ENCODE assay signal across 8 mouse cellular contexts in the genomic region with DNA sequence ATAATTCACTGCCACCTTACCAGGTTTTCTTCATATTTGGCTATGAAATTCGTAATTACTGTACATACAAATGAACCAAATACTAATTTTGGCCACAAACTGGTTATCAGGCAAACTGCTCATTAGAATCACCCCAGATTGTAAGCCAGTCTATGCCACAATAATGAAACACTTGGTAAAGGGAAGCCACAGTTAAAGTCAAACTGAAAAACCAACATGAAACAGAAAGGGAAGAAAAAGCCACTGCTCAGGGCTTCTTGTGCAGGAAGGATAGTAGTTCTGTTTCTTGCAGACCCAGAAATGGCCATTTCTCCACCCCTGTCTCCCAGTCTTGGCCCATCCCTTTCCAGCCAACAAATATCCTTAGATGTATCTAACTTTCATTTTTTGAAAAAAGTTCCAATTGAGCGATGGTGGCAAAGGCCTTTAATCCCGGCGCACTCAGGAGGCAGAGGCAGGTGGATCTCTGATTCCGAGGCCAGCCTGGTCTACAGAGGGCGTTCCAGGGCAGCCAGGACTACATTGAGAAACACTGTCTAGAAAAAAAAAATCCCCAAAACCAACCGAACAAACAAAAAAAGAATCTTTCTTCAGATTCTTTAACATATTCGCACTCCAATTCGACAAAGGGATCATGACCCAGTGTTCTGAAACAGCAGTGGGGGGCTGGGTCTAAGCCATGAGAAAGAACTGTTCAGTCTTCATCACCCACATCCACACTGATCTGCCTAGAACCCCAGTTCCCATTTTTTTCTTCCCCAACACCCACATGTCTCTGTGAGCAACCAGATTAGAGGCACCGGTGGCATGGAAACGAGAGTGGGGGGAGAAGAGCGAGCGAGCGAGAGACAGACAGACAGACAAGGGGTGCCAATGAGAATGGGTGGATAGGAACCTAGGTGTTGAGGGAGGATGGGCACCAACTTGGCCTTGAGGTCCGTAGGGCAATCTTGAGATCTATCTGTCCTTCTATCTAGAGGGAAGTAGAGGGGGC. TPM values are rescaled to one million over a fixed set of nuclear protein-coding genes. Genes with fewer than 3 reads are reported as not detected.
DNase-seq lines count a peak whose midpoint lies in the region; ATAC-seq and TF ChIP-seq lines count a peak whose summit lies in the region.

A gene (plus strand): TSS at position 697 of the 994 bp plus-strand sequence.

- peak within 1 kb of the TSS; percentile 96 for H3K27ac ChIP-seq in gastrocnemius, adult 2 months
- H3K27ac ChIP-seq in testis, adult 2 months (ENCODE audit: control insufficient read depth, insufficient read depth, low read depth, low read length) = peak within 1 kb of the TSS; percentile 89
- peak within 1 kb of the TSS; percentile 97 for H3K27ac ChIP-seq in intestine, postnatal 0 days (ENCODE audit: low read depth, low read length)
- H3K27ac ChIP-seq in midbrain, embryonic 15.5 days = peak within 1 kb of the TSS; percentile 95

- WGBS in intestine, postnatal 0 days = 70% methylated on average over 15 of the region's 15 CpGs
- 79% methylated on average over 15 of the region's 15 CpGs for WGBS in midbrain, embryonic 15.5 days

- H3K4me2 ChIP-seq in intestine, postnatal 0 days (replicated peaks; ENCODE audit: low read depth) = peak within 1 kb of the TSS; percentile 81
- H3K4me2 ChIP-seq in midbrain, embryonic 15.5 days = peak within 1 kb of the TSS; percentile 64

- intact Hi-C loops in gastrocnemius, adult 2 months (cut with DNase I) = loop anchor here (5.0 kb wide), 1 partner anchor 43 kb away; no protein-coding TSS in a partner anchor

- TF ChIP-seq CTCF in gastrocnemius, adult 2 months (IDR thresholded peaks at IDR 0.05) = no peak
- TF ChIP-seq CTCF in testis, adult 2 months (IDR thresholded peaks at IDR 0.05; ENCODE audit: control insufficient read depth, insufficient read depth, insufficient replicate concordance, low read depth, low read length) = no peak
- no peak for TF ChIP-seq CTCF in intestine, postnatal 0 days (IDR thresholded peaks at IDR 0.05; ENCODE audit: low read depth)

- ATAC-seq in intestine, postnatal 0 days = no peak
- no peak for ATAC-seq in midbrain, embryonic 15.5 days (replicated peaks)

- H3K9me3 ChIP-seq in intestine, postnatal 0 days (ENCODE audit: control insufficient read depth) = no peaks in the 10 kb centered on the region
- no peaks in the 10 kb centered on the region for H3K9me3 ChIP-seq in midbrain, embryonic 15.5 days

- peaks cover 14% of the 10 kb centered on the region for H3K4me1 ChIP-seq in testis, adult 2 months (ENCODE audit: control insufficient read depth, insufficient read depth, low read length)
- peaks cover 22% of the 10 kb centered on the region for H3K4me1 ChIP-seq in intestine, postnatal 0 days (replicated peaks; ENCODE audit: control insufficient read depth, insufficient read depth, low read length)
- peaks cover 46% of the 10 kb centered on the region for H3K4me1 ChIP-seq in midbrain, embryonic 15.5 days

- no peak for TF ChIP-seq POLR2A in testis, adult 2 months (IDR thresholded peaks at IDR 0.05; ENCODE audit: control insufficient read depth, low read depth, low read length)

- no peak for DNase-seq in gastrocnemius, adult 2 months
- DNase-seq in gastrocnemius, adult 8-10 months (ENCODE audit: low spot score in 2 of 2) = no peak
- DNase-seq in testis, postnatal 14 days (ENCODE audit: low spot score) = no peak
- DNase-seq in ovary, postnatal 36 days (ENCODE audit: low spot score) = no peak
- DNase-seq in kidney, postnatal 25 days = no peak

- H3K4me3 ChIP-seq in gastrocnemius, adult 2 months = peak within 1 kb of the TSS; percentile 82
- H3K4me3 ChIP-seq in testis, adult 2 months (ENCODE audit: control insufficient read depth, low read depth, low read length) = peak within 1 kb of the TSS; percentile 90
- H3K4me3 ChIP-seq in intestine, postnatal 0 days (ENCODE audit: low read depth, low read length) = peak within 1 kb of the TSS; percentile 91
- H3K4me3 ChIP-seq in midbrain, embryonic 15.5 days = peak within 1 kb of the TSS; percentile 65

- H3K9ac ChIP-seq in intestine, postnatal 0 days (ENCODE audit: low read depth, low read length) = peak within 1 kb of the TSS; percentile 92
- H3K9ac ChIP-seq in midbrain, embryonic 15.5 days = peak within 1 kb of the TSS; percentile 64

- no peaks in the 10 kb centered on the region for H3K36me3 ChIP-seq in testis, adult 2 months (ENCODE audit: control insufficient read depth, insufficient read depth, low read length)
- H3K36me3 ChIP-seq in intestine, postnatal 0 days (ENCODE audit: control insufficient read depth, insufficient read depth) = peaks cover 5% of the 10 kb centered on the region; the same call in 1 of the 2 replicates
- no peaks in the 10 kb centered on the region for H3K36me3 ChIP-seq in midbrain, embryonic 15.5 days (replicated peaks)

- no peaks in the 10 kb centered on the region for H3K27me3 ChIP-seq in testis, adult 2 months (ENCODE audit: control insufficient read depth, insufficient read depth, low read length)
- no peaks in the 10 kb centered on the region for H3K27me3 ChIP-seq in intestine, postnatal 0 days (replicated peaks; ENCODE audit: control insufficient read depth, insufficient read depth, low read length)
- H3K27me3 ChIP-seq in midbrain, embryonic 15.5 days (replicated peaks) = no peaks in the 10 kb centered on the region

RNA-seq across cellular contexts. Expression of the gene that starts here (rescaled TPM):
- total RNA-seq in gastrocnemius, adult 2 months (2021) = 1 to 10 TPM; 2.2 to 2.3 TPM
- 1 to 10 TPM; 2.1 to 2.7 (median 2.3) TPM for total RNA-seq in gastrocnemius, adult 8-10 months (2022)
- polyA plus RNA-seq in testis, adult 2 months (2012; rRNA removed) = 19.9 and 22.7 TPM in 2 replicates
- 2.9 and 3.2 TPM in 2 replicates for polyA plus RNA-seq in intestine, postnatal 0 days (2015; fragmentation: Nextera tagmentation; extraction: Ambion mirVana)
- 5.7 and 5.9 TPM in 2 replicates for polyA plus RNA-seq in midbrain, embryonic 15.5 days (2015; fragmentation: Nextera tagmentation; extraction: Ambion mirVana)
